Mouse (Mus musculus) erythroblast, embryonic 14.5 days (primary cell): ENCODE data around the gene Mboat1. TPM values are rescaled to one million over a fixed set of nuclear protein-coding genes. Genes with fewer than 3 reads are reported as not detected.

ENCODE experiments used
- H3K27me3 ChIP-seq: 2 replicates; pipeline ENCODE4 v1.6.1; 2012; ENCODE audit warnings: inconsistent platforms; ENCODE audit not compliant: control insufficient read depth
- H3K36me3 ChIP-seq: 2 replicates; pipeline ENCODE4 v1.6.1; 2012; ENCODE audit warnings: mild to moderate bottlenecking, inconsistent platforms; ENCODE audit not compliant: control insufficient read depth
- H3K4me1 ChIP-seq: 2 replicates; pipeline ENCODE4 v1.6.1; 2012; ENCODE audit warnings: inconsistent platforms; ENCODE audit not compliant: control insufficient read depth
- H3K4me3 ChIP-seq: replicated peaks from 2 replicates; pipeline ENCODE3; 2012; ENCODE audit warnings: moderate library complexity, mild to moderate bottlenecking, inconsistent platforms
- H3K9me3 ChIP-seq: 2 replicates; pipeline ENCODE4 v1.6.1; 2012; ENCODE audit warnings: low read length, inconsistent platforms, mixed read lengths; ENCODE audit not compliant: control insufficient read depth
- GATA1 ChIP-seq: IDR thresholded peaks from 2 replicates; pipeline ENCODE4 v1.6.1; 2012; ENCODE audit warnings: low read length, inconsistent platforms, mixed read lengths
- TAL1 ChIP-seq: IDR thresholded peaks from 3 replicates; pipeline ENCODE4 v1.6.1; 2012; ENCODE audit warnings: low read length, inconsistent platforms, mixed read lengths
- polyA plus RNA-seq: library from polyadenylated mRNA; stranded (reverse); fragments of >175 nt; gene quantifications from 2 replicates; pipeline ENCODE4 v1.2.3, GENCODE M21; 2012

Mboat1 gene
- polyA plus RNA-seq, 1 experiment, result not detected

- Histone ChIP-seq H3K4me1 (no peaks in the 10 kb centered on the region), H3K36me3 (no peaks in the 10 kb centered on the region), H3K27me3 (no peaks in the 10 kb centered on the region), H3K4me3 (no peak overlapping the region), H3K9me3 (no peaks in the 10 kb centered on the region)
- TF ChIP-seq TAL1 (no peak), GATA1 (no peak)
Measured at GRCm38 (mm10) chr13:30170061-30170460, 33.8 kb downstream of the Mboat1 start.

DNA sequence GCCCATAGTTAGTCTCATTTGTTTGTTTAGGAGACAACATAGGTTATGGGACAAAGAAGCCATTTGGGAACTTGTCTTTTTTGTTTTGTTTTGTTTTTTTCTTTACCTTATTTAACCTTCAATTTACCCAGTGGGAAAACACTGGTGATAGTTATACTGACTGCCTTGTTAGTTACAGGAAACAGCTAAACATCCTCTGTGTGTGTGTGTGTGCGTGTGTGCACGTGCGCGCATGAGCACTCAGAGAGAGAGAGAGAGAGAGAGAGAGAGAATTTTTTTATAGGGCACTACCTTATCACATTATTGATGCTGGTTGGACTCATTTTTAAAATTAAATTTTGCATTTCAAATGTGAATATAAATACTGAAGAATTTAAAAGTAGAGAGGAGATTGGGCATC, 38.3 kb downstream of the Mboat1 start:
- TF ChIP-seq GATA1 (no peak), TAL1 (no peak)
- Histone ChIP-seq H3K36me3 (no peaks in the 10 kb centered on the region), H3K4me3 (no peak overlapping the region), H3K27me3 (no peaks in the 10 kb centered on the region), H3K9me3 (no peaks in the 10 kb centered on the region), H3K4me1 (no peaks in the 10 kb centered on the region)

GRCm38 (mm10) chr13:30177356-30177755, 41.1 kb downstream of the Mboat1 start:
- no peak for TF ChIP-seq GATA1
- no peak for TF ChIP-seq TAL1
- no peaks in the 10 kb centered on the region for H3K9me3 ChIP-seq
- no peak overlapping the region for H3K4me3 ChIP-seq

GRCm38 (mm10) chr13:30185549-30185948, 49.3 kb downstream of the Mboat1 start:
- Histone ChIP-seq H3K27me3 (no peaks in the 10 kb centered on the region), H3K36me3 (no peaks in the 10 kb centered on the region)

More at GRCm38 (mm10) chr13:30177356-30177755, 41.1 kb downstream of the Mboat1 start:
- H3K27me3 ChIP-seq, result no peaks in the 10 kb centered on the region
- H3K4me1 ChIP-seq, result no peaks in the 10 kb centered on the region
- H3K36me3 ChIP-seq, result no peaks in the 10 kb centered on the region

GRCm38 (mm10) chr13:30185959-30186358, 49.7 kb downstream of the Mboat1 start:
- H3K4me1 ChIP-seq, result no peaks in the 10 kb centered on the region
- H3K27me3 ChIP-seq, result no peaks in the 10 kb centered on the region
- H3K9me3 ChIP-seq, result no peaks in the 10 kb centered on the region
- no peak overlapping the region for H3K4me3 ChIP-seq
- no peaks in the 10 kb centered on the region for H3K36me3 ChIP-seq
- TF ChIP-seq TAL1 (no peak), GATA1 (no peak)

More at GRCm38 (mm10) chr13:30185549-30185948, 49.3 kb downstream of the Mboat1 start:
- Histone ChIP-seq H3K9me3 (no peaks in the 10 kb centered on the region), H3K4me3 (no peak overlapping the region), H3K4me1 (no peaks in the 10 kb centered on the region)
- TF ChIP-seq TAL1, result no peak
- TF ChIP-seq GATA1, result no peak

- TF ChIP-seq GATA1 (no peak), TAL1 (no peak)
- Histone ChIP-seq H3K4me1 (no peaks in the 10 kb centered on the region), H3K27me3 (no peaks in the 10 kb centered on the region), H3K4me3 (no peak overlapping the region), H3K9me3 (no peaks in the 10 kb centered on the region), H3K36me3 (no peaks in the 10 kb centered on the region)
Measured at GRCm38 (mm10) chr13:30186456-30186855, 50.2 kb downstream of the Mboat1 start.

DNA sequence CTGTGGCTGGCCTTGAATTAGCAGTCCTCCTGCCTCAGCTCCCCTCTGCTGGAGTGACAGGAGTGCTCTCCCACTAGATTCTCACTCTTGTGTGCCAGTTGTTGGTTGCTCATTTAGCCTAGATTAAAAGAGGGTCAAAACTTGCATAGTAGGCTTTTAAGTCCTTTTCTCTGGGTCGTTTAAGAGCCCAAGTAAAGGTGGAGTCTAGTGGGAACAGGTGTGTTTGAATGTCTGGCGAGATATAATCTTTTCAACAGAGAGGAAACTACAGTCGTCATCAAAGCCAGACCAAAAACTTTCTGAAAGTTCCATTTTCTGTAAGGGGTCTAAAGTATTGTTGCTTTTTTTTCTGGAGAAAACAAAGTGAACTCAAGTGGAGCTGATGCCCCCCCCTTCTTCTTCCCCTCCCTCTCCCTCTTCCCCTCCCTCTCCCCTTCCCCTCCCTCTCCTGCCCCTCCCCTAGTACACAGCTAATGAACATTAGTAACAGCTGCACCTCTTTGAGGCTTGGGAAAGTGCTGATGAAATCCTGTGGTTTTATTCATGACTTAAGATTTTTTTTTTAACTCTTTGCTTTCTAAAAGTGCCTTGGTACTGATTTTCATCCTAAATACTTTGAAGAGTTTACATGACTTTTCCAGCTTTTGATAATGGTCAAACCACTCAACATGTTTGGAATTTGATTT, 55.9 kb downstream of the Mboat1 start:
- no peaks in the 10 kb centered on the region for H3K4me1 ChIP-seq
- H3K27me3 ChIP-seq, result no peaks in the 10 kb centered on the region
- no peaks in the 10 kb centered on the region for H3K9me3 ChIP-seq
- no peak for TF ChIP-seq GATA1
- no peak for TF ChIP-seq TAL1
- no peaks in the 10 kb centered on the region for H3K36me3 ChIP-seq
- no peak overlapping the region for H3K4me3 ChIP-seq

GRCm38 (mm10) chr13:30193363-30193762, 57.1 kb downstream of the Mboat1 start:
- Histone ChIP-seq H3K4me3 (no peak overlapping the region), H3K36me3 (no peaks in the 10 kb centered on the region), H3K4me1 (no peaks in the 10 kb centered on the region), H3K27me3 (no peaks in the 10 kb centered on the region), H3K9me3 (no peaks in the 10 kb centered on the region)
- TF ChIP-seq TAL1 (no peak), GATA1 (no peak)

DNA sequence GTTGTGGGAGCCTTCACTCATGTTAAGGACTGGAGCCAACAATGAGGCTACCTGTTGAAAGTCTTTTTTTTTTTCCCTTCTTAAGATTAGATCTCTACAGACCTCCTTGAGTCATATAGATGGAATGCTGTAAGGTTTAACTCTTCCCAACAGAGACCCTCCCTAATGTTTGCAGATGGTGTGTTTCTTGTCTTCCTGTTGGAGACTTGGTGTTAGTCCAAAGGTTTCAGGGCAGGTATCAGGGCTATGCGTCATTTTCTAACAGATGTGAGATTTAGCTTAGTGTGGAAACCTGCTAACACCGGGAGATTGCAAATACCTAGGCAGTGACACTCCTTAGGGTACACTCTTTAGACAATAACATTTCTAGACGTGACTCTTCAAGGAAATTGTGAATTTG, 58.5 kb downstream of the Mboat1 start:
- Histone ChIP-seq H3K4me3 (no peak overlapping the region), H3K36me3 (no peaks in the 10 kb centered on the region), H3K27me3 (no peaks in the 10 kb centered on the region), H3K9me3 (no peaks in the 10 kb centered on the region), H3K4me1 (no peaks in the 10 kb centered on the region)
- TF ChIP-seq TAL1, result no peak
- TF ChIP-seq GATA1, result no peak

- no peaks in the 10 kb centered on the region for H3K27me3 ChIP-seq
Measured at GRCm38 (mm10) chr13:30196661-30197060, 60.4 kb downstream of the Mboat1 start.

More at GRCm38 (mm10) chr13:30196661-30197060, 60.4 kb downstream of the Mboat1 start:
- Histone ChIP-seq H3K4me1 (no peaks in the 10 kb centered on the region), H3K4me3 (no peak overlapping the region), H3K36me3 (no peaks in the 10 kb centered on the region), H3K9me3 (no peaks in the 10 kb centered on the region)
- TF ChIP-seq GATA1, result no peak
- TF ChIP-seq TAL1, result no peak
